Mouse (Mus musculus) frontal cortex, adult (tissue): ENCODE measurements around the gene Txndc15.

ENCODE experiments used
- ATAC-seq: cut with Nextera tagmentation; 2 replicates; pipeline ENCODE4 v1.9.2; 2017; ENCODE audit warnings: mild to moderate bottlenecking, moderate library complexity, mixed read lengths; ENCODE audit not compliant: low TSS enrichment

Txndc15 gene

GRCm38 (mm10) chr13:55730716-55731115 lies 16.3 kb downstream of the Txndc15 start:
- ATAC-seq: no peak

- ATAC-seq: no peak
These were observed 17.7 kb downstream of the Txndc15 start for GRCm38 (mm10) chr13:55732121-55732520.

- no peak for ATAC-seq
These were observed 19.4 kb downstream of the Txndc15 start for GRCm38 (mm10) chr13:55733628-55734502.

- ATAC-seq: no peak
These were observed 23.4 kb downstream of the Txndc15 start for GRCm38 (mm10) chr13:55737885-55738284.

GRCm38 (mm10) chr13:55742306-55742705 lies 27.9 kb downstream of the Txndc15 start:
- ATAC-seq: peak; percentile 95

GRCm38 (mm10) chr13:55754380-55754779 lies 39.9 kb downstream of the Txndc15 start:
- ATAC-seq: no peak

GRCm38 (mm10) chr13:55756789-55757188 lies 42.3 kb downstream of the Txndc15 start:
- no peak for ATAC-seq

- ATAC-seq: no peak
These were observed 43.2 kb downstream of the Txndc15 start for GRCm38 (mm10) chr13:55757645-55758044.

GRCm38 (mm10) chr13:55760576-55760975 lies 46.1 kb downstream of the Txndc15 start:
- ATAC-seq: no peak

GRCm38 (mm10) chr13:55761486-55761885 lies 47.0 kb downstream of the Txndc15 start:
- ATAC-seq: no peak

- ATAC-seq: no peak
These were observed 59.9 kb downstream of the Txndc15 start for GRCm38 (mm10) chr13:55774352-55774751.

GRCm38 (mm10) chr13:55775056-55775455 lies 60.6 kb downstream of the Txndc15 start:
- no peak for ATAC-seq
